Mouse (Mus musculus) left cerebral cortex, postnatal 36 days (tissue): ENCODE measurements around the gene Psma6. TPM values are rescaled to one million over a fixed set of nuclear protein-coding genes. Genes with fewer than 3 reads are reported as not detected.

ENCODE experiments used
- DNase-seq, 2 experiments: peaks; one replicate each; pipeline ENCODE4 v3.0.0; 2021 to 2022; ENCODE audit warnings: low spot score in 2 of 2, mixed read lengths in 1 of 2
- intact Hi-C: fragments of 180-260 bp; cut with DNase I; formaldehyde crosslinking; loops from one replicate; pipeline ENCODE4 v1.15.1; 2025
- total RNA-seq, 2 experiments: library from RNA; stranded (reverse); gene quantifications; 2 replicates each; pipeline ENCODE4 v1.2.3; 2021

Psma6 gene
- total RNA-seq, 2 experiments from 2014 or later = 129 to 136 TPM

DNA sequence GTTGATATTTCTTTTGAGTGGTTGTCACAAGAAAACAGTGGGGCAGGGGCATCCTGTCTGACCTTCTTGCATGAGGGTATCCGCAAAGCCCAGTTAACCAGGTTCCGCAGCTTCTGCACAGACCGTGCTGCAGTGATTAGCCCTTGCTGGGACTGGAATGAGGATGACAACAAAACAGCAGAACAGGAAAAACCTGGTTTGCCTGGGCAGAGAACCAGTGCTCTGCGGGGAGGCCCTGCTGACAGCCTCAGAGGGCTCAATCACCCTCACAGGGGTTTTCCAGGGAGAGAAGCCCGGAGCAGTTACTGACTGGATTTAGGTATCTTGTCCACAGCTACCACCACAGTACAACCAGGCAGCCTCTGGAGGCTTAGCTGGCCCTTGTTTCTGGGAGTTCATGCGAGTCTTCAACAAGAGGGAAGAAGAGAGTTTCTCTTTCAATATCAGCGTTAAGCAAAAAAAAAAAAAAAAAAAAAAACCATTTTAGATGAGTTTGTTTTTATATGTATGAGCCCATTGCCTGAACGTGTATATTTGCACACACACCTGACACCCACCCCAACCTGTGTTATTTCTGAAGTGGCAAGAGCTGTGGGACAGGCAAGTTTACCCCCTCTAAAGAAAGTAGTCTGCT lies 49.9 kb downstream of the Psma6 start:
- intact Hi-C loops = no loop called here
- DNase-seq = no peak

GRCm38 (mm10) chr12:55435080-55435479 lies 51.1 kb downstream of the Psma6 start:
- DNase-seq = no peak
- intact Hi-C loops = no loop called here

- intact Hi-C loops = no loop called here
- DNase-seq = no peak
These were observed 53.3 kb downstream of the Psma6 start for GRCm38 (mm10) chr12:55437122-55437826.

- intact Hi-C loops = no loop called here
- no peak for DNase-seq
These were observed 54.0 kb downstream of the Psma6 start for GRCm38 (mm10) chr12:55438058-55438457.

DNA sequence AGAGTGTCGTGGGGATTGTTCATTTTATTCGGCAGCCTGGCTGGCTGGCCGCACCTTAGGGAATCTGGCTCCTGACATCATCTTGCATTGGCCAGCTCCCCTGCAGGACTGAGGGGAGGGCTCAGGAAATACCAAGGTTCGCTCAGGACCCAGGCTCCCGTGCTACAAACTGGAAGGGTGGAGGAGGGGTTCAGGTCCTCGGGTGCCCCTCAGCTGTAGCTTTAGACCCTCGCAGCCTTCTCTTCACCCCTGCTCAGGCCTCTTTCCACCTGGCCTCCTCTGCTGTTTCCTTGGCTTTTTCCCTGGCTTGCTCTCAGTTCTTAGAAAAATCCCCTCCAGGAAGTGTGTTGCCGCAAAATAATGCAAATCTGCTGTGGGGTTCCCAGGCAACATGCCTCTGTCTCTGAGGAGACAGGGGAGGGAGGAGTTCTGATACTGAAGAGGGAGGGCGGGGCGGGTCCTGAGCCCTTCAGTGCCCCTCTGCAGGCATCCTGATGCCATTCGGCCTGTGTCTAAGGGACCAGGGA lies 54.7 kb downstream of the Psma6 start:
- DNase-seq = no peak
- intact Hi-C loops = no loop called here

DNA sequence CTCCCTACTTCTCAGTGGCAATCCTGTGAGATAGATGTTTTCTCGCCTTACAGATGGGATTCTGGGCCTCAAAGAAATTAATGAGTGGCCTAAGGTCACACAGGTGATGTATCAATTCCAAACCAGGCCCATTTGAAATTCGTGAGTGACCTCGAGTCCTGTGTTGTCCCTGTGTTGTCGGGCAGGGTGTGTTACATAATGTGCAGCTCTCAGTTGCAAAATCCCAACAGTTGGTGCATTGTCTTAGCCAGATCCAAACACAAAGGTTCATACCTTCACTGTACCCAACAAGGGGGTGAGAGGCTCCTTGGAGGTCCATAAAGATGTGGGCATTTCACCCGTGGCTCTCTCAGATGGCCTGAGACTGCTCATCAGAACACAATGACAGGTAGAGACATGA lies 56.4 kb downstream of the Psma6 start:
- intact Hi-C loops = no loop called here
- DNase-seq = no peak

GRCm38 (mm10) chr12:55442245-55442644 lies 58.2 kb downstream of the Psma6 start:
- no peak for DNase-seq
- intact Hi-C loops = no loop called here

DNA sequence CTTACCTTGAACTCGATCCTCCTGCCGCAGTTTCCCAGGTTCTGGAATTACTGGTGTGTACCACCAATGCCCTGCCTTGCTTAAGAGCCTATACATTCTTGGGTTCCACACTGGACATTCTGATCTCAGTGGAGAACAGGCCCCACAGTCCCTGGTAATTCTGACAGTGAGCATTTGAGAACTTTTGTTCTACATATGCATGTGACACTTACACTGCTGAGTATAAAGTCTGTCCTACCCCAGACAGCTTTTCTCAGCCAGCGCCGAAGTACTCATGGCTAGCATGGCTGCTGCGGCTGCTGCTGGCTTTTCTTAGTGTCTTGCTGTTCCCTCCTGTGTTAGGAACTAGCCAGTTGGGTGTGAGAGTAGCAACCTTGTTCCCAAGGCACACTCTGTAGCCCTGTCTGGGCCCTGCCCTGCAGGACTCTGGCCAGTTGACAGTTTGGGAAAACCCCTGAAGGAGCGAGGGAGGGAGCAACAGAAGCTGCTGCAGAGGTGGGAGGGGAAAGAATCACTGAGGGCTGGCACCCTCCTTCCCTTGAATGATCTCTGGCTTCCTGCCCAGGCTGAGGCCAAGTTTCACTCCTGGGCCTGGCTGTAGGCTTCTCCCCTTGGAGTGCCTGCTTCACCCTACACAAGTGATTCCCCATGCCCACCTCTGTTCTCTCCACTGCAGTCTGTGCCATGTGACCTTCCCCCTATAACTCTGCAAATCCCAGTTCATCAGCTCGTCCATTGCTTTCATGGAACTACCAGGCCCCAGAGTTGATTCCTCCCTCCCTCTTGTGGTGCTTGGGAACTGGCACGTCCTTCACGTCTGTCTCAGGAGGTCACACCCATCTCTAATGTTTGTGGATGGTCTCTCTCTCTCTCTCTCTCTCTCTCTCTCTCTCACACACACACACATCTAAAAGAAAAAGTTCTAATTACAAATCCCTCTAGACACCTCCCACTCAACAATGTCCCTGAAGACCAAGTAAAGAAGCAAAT lies 59.1 kb downstream of the Psma6 start:
- intact Hi-C loops = no loop called here
- DNase-seq = peak in 1 of 2 experiments; percentile 47

DNA sequence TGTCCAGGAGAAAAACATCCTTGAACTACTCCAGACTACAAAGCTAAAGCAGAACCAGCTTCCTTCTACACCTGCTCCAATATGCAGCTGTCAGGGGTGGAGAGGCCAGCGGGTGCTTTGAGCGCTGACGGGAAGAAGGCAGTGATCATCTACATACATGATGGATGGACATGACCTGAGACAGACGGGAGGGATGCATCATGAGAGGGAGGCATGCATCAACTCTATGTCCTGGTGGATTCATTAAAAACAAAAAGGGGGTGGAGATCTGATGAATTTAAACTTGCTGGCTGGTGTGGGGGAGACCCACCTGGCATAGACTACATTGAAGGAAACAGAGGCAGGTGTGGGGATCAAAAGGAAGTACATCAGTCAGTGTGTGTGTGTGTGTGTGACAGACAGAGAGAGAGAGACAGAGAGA lies 60.0 kb downstream of the Psma6 start:
- DNase-seq = no peak
- intact Hi-C loops = no loop called here

DNA sequence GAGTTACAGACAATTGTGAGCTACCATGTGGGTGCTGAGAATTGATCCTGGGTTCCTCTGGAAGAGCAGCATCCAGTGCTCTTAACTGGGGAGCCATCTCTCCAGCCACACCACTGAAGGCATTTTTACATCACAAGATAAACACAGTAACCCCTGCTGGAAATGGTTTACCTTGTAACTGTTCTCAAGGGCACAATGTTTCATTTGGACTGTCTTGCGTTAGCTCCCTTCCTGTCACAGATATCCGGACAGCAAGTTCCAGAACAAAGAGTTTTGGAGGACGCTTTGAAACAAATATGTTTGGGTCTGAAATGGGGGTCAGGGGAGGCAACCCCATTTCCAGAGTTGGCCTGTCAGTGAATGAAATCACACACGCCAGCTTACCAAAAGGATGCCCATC lies 61.6 kb downstream of the Psma6 start:
- no peak for DNase-seq
- intact Hi-C loops = loop anchor here (5.0 kb wide), 1 partner anchor 47 kb away; the partner anchor contains the start of gene Nfkbia

- intact Hi-C loops = loop anchor here (5.0 kb wide), 1 partner anchor 46 kb away; the partner anchor contains the start of gene Nfkbia
- DNase-seq = no peak
These were observed 62.3 kb downstream of the Psma6 start for GRCm38 (mm10) chr12:55446366-55446745.

GRCm38 (mm10) chr12:55446746-55447395 lies 62.8 kb downstream of the Psma6 start:
- intact Hi-C loops = loop anchor here (5.0 kb wide), 1 partner anchor 45 kb away; the partner anchor contains the start of gene Nfkbia
- DNase-seq = peak; percentile 85 to 86

GRCm38 (mm10) chr12:55447396-55447760 lies 63.4 kb downstream of the Psma6 start:
- intact Hi-C loops = loop anchor here (5.0 kb wide), 1 partner anchor 45 kb away; the partner anchor contains the start of gene Nfkbia
- no peak for DNase-seq

GRCm38 (mm10) chr12:55448457-55448856 lies 64.4 kb downstream of the Psma6 start:
- DNase-seq = no peak
- intact Hi-C loops = loop anchor here (5.0 kb wide), 1 partner anchor 44 kb away; the partner anchor contains the start of gene Nfkbia

DNA sequence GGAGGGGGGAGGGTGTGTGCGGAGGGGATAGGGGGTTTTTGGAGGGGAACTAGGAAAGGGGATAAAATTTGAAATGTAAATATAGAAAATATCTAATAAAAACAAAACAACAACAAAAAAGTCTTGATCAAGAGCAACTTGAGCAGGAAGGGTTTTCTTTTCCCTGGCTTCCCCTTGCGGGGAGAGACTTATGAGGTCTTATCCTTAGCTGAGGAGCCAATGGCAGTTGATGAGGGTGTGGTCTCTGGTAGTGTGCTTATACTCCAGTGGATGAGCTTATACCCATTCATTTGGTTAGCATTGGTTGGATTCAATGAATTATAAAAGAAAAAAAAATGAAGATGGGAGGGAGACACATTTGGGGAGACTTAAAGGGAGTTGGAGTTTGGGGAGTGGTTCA lies 65.0 kb downstream of the Psma6 start:
- no peak for DNase-seq
- intact Hi-C loops = loop anchor here (5.0 kb wide), 1 partner anchor 43 kb away; the partner anchor contains the start of gene Nfkbia

DNA sequence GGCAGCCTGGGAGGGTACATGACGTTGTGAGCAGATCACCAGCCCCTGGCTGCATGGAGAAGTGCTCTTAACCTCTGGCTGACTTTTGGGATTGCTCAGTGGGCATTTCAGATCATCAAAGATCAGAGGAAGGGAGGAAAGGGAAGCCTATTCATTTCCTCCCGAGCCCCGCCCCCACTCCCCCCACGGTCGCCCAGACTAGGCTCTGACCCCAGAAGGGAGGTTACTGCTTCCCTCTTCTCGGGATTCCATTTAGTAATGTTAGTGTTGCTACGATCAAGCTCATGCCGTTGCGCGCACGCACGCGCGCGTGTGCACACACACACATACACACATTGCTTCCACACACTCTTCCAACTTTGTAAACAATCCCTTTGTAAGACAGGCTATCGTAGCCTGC lies 66.4 kb downstream of the Psma6 start:
- no peak for DNase-seq
- intact Hi-C loops = no loop called here

DNA sequence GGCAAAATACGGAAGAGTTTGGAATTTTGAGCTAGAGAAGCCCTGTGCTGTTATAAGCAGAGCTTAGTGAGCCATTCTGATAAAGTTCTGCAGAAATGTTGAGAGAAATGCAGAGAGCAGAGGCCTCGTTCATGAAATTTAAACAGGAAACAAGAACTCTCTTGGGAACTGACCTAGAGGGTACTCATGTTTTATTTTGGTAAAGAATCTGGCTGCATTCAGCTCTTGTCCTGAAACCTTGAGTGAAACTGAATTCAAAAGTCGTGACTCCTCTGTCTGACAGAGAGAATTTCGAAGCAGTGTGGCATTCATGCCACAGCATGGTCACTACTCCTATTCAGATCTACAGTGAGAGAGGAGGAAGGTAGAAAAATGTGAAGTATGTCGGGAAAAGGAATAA lies 68.8 kb downstream of the Psma6 start:
- intact Hi-C loops = no loop called here
- DNase-seq = no peak

DNA sequence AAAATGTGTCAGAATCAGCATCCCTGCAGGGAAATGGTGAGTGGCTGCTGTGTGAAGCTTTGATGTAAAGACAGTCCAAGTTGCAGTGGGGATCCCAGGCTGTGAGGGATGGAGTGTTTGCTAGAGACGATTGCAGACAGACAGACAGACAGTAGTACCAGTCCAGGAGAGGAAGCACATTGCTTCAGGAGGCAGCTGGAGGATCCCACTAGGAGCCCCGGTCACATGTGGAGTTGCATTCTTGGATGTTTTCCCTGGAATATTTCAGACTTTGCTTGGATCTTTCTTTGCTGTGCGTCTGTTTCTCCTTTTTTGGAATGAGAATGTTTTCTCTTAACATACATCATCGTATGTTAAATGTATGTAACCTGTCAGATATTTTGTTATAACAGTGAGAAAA lies 69.9 kb downstream of the Psma6 start:
- intact Hi-C loops = no loop called here
- DNase-seq = no peak

GRCm38 (mm10) chr12:55455206-55455605 lies 71.2 kb downstream of the Psma6 start:
- intact Hi-C loops = no loop called here
- no peak for DNase-seq
